Mouse (Mus musculus): Measurements from ENCODE around the gene Lrrn3. TPM values are rescaled to one million over a fixed set of nuclear protein-coding genes. Genes with fewer than 3 reads are reported as not detected.

Gene Lrrn3
- polyA plus RNA-seq (2015; fragmentation: Nextera tagmentation; extraction: Ambion mirVana) = 2.8 and 3.3 TPM in 2 replicates

- TF ChIP-seq EP300 (IDR thresholded peaks at IDR 0.05) = no peak
- TF ChIP-seq CTCF (IDR thresholded peaks at IDR 0.05) = no peak
- Histone ChIP-seq H3K27ac (ENCODE audit: low read length) (no peak within 1 kb of the TSS), H3K36me3 (ENCODE audit: insufficient read depth, low read length) (no peaks in the 10 kb centered on the region), H3K4me1 (ENCODE audit: insufficient read depth, low read depth, low read length) (0 out of 2 replicates have a peak, but pooled peaks cover 2% of the 10 kb centered on the region), H3K4me2 (replicated peaks; ENCODE audit: low read depth, low read length) (peak within 1 kb of the TSS; percentile 67), H3K4me3 (ENCODE audit: low read depth, low read length) (peak within 1 kb of the TSS; percentile 38), H3K27me3 (replicated peaks; ENCODE audit: insufficient read depth, low read length) (no peaks in the 10 kb centered on the region), H3K9ac (replicated peaks; ENCODE audit: low read depth) (no peak within 1 kb of the TSS), H3K9me3 (ENCODE audit: low read length) (no peaks in the 10 kb centered on the region)
- WGBS = 87% methylated on average over 1 of the region's 1 CpGs
- DNase-seq (ENCODE audit: low spot score) (no peak), ATAC-seq (no peak)
These were observed at the start of gene Lrrn3 for GRCm38 (mm10) chr12:41486331-41486730. Gene Lrrn3 (minus strand): TSS chr12:41486431.

- Histone ChIP-seq H3K36me3 (ENCODE audit: insufficient read depth, low read length) (no peaks in the 10 kb centered on the region), H3K27ac (ENCODE audit: low read length) (no peak overlapping the region), H3K9me3 (ENCODE audit: low read length) (no peaks in the 10 kb centered on the region), H3K9ac (replicated peaks; ENCODE audit: low read depth) (no peak overlapping the region), H3K27me3 (replicated peaks; ENCODE audit: insufficient read depth, low read length) (no peaks in the 10 kb centered on the region), H3K4me3 (ENCODE audit: low read depth, low read length) (no peak overlapping the region), H3K4me2 (replicated peaks; ENCODE audit: low read depth, low read length) (no peak overlapping the region), H3K4me1 (ENCODE audit: insufficient read depth, low read depth, low read length) (no peaks in the 10 kb centered on the region)
- no peak for TF ChIP-seq CTCF (IDR thresholded peaks at IDR 0.05)
- TF ChIP-seq EP300 (IDR thresholded peaks at IDR 0.05) = no peak
- DNase-seq (ENCODE audit: low spot score) (no peak), ATAC-seq (no peak)
- 69% methylated on average over 4 of the region's 4 CpGs for WGBS
These were observed 42.2 kb upstream of the Lrrn3 start for GRCm38 (mm10) chr12:41528410-41528809.

GRCm38 (mm10) chr12:41526688-41527087 is 40.5 kb upstream of the Lrrn3 start:
- H3K9me3 ChIP-seq (ENCODE audit: low read length) = no peaks in the 10 kb centered on the region
- no peak overlapping the region for H3K9ac ChIP-seq (replicated peaks; ENCODE audit: low read depth)
- TF ChIP-seq CTCF (IDR thresholded peaks at IDR 0.05) (no peak), EP300 (IDR thresholded peaks at IDR 0.05) (no peak)
- H3K4me2 ChIP-seq (replicated peaks; ENCODE audit: low read depth, low read length) = no peak overlapping the region
- WGBS = 53% methylated on average over 2 of the region's 2 CpGs
- H3K27ac ChIP-seq (ENCODE audit: low read length) = no peak overlapping the region
- no peak for DNase-seq (ENCODE audit: low spot score)
- no peaks in the 10 kb centered on the region for H3K4me1 ChIP-seq (ENCODE audit: insufficient read depth, low read depth, low read length)
- ATAC-seq = no peak
- H3K27me3 ChIP-seq (replicated peaks; ENCODE audit: insufficient read depth, low read length) = no peaks in the 10 kb centered on the region
- no peaks in the 10 kb centered on the region for H3K36me3 ChIP-seq (ENCODE audit: insufficient read depth, low read length)
- no peak overlapping the region for H3K4me3 ChIP-seq (ENCODE audit: low read depth, low read length)

- H3K9me3 ChIP-seq (ENCODE audit: low read length) = no peaks in the 10 kb centered on the region
- no peaks in the 10 kb centered on the region for H3K27me3 ChIP-seq (replicated peaks; ENCODE audit: insufficient read depth, low read length)
- DNase-seq (ENCODE audit: low spot score) (no peak), ATAC-seq (no peak)
- 66% methylated on average over 2 of the region's 2 CpGs for WGBS
- H3K27ac ChIP-seq (ENCODE audit: low read length) = no peak overlapping the region
- H3K4me1 ChIP-seq (ENCODE audit: insufficient read depth, low read depth, low read length) = no peaks in the 10 kb centered on the region
- no peak overlapping the region for H3K4me3 ChIP-seq (ENCODE audit: low read depth, low read length)
- H3K4me2 ChIP-seq (replicated peaks; ENCODE audit: low read depth, low read length) = no peak overlapping the region
- H3K36me3 ChIP-seq (ENCODE audit: insufficient read depth, low read length) = no peaks in the 10 kb centered on the region
- H3K9ac ChIP-seq (replicated peaks; ENCODE audit: low read depth) = no peak overlapping the region
- no peak for TF ChIP-seq EP300 (IDR thresholded peaks at IDR 0.05)
- no peak for TF ChIP-seq CTCF (IDR thresholded peaks at IDR 0.05)
These were observed 35.4 kb upstream of the Lrrn3 start for GRCm38 (mm10) chr12:41521671-41522070.

DNA sequence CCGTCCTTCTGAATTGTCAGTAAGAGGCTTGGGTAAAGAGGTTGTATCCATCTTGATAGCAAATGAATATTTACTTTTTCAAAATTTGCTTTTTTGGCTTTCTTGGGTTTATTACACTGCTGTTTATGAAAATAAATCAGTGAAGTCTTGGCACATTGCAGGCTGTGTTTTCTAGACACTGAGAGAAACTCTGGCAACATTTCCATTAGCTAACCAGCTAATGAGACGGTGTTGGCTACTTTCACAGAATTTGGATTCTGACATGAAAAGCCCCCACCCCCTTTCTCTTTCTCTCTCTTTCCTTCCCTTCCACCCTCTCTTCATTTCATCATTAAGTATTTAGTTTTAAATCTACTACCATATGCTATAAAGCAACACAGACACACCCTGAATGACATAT is 34.1 kb upstream of the Lrrn3 start:
- Histone ChIP-seq H3K36me3 (ENCODE audit: insufficient read depth, low read length) (no peaks in the 10 kb centered on the region), H3K4me3 (ENCODE audit: low read depth, low read length) (no peak overlapping the region), H3K27ac (ENCODE audit: low read length) (no peak overlapping the region), H3K9me3 (ENCODE audit: low read length) (no peaks in the 10 kb centered on the region), H3K27me3 (replicated peaks; ENCODE audit: insufficient read depth, low read length) (no peaks in the 10 kb centered on the region), H3K4me2 (replicated peaks; ENCODE audit: low read depth, low read length) (no peak overlapping the region), H3K9ac (replicated peaks; ENCODE audit: low read depth) (no peak overlapping the region), H3K4me1 (ENCODE audit: insufficient read depth, low read depth, low read length) (no peaks in the 10 kb centered on the region)
- ATAC-seq (no peak), DNase-seq (ENCODE audit: low spot score) (no peak)
- TF ChIP-seq EP300 (IDR thresholded peaks at IDR 0.05) (no peak), CTCF (IDR thresholded peaks at IDR 0.05) (no peak)
- WGBS = 48% methylated on average over 2 of the region's 2 CpGs

DNA sequence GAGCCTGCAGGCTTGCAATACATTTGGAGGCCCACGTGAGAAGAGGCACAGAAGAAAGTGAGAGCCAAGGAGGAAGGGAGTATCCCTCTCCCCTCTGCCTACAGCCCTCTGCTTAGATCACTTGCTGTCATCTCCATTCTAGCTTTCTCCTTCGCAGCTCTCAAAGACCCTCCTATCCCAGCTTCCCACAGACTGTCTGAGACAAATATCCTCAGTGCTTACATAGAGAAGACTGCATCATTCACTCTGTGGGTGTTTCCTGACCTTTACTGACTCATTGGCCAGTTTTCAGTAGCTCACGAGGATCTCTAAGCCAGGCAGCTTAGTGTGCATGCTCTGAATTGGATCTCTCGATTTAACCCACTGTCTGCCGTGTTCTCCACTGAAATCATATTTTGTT is 32.7 kb upstream of the Lrrn3 start:
- no peaks in the 10 kb centered on the region for H3K4me1 ChIP-seq (ENCODE audit: insufficient read depth, low read depth, low read length)
- H3K9ac ChIP-seq (replicated peaks; ENCODE audit: low read depth) = no peak overlapping the region
- no peak overlapping the region for H3K27ac ChIP-seq (ENCODE audit: low read length)
- 47% methylated on average over 5 of the region's 5 CpGs for WGBS
- no peak for TF ChIP-seq EP300 (IDR thresholded peaks at IDR 0.05)
- no peak for TF ChIP-seq CTCF (IDR thresholded peaks at IDR 0.05)
- ATAC-seq = no peak
- H3K4me2 ChIP-seq (replicated peaks; ENCODE audit: low read depth, low read length) = no peak overlapping the region
- no peak overlapping the region for H3K4me3 ChIP-seq (ENCODE audit: low read depth, low read length)
- peak; percentile 15 for DNase-seq (ENCODE audit: low spot score)
- H3K27me3 ChIP-seq (replicated peaks; ENCODE audit: insufficient read depth, low read length) = no peaks in the 10 kb centered on the region
- no peaks in the 10 kb centered on the region for H3K9me3 ChIP-seq (ENCODE audit: low read length)
- H3K36me3 ChIP-seq (ENCODE audit: insufficient read depth, low read length) = no peaks in the 10 kb centered on the region

- Histone ChIP-seq H3K36me3 (ENCODE audit: insufficient read depth, low read length) (no peaks in the 10 kb centered on the region), H3K4me2 (replicated peaks; ENCODE audit: low read depth, low read length) (no peak overlapping the region), H3K4me1 (ENCODE audit: insufficient read depth, low read depth, low read length) (no peaks in the 10 kb centered on the region), H3K9me3 (ENCODE audit: low read length) (no peaks in the 10 kb centered on the region), H3K27me3 (replicated peaks; ENCODE audit: insufficient read depth, low read length) (no peaks in the 10 kb centered on the region), H3K4me3 (ENCODE audit: low read depth, low read length) (no peak overlapping the region), H3K27ac (ENCODE audit: low read length) (no peak overlapping the region), H3K9ac (replicated peaks; ENCODE audit: low read depth) (no peak overlapping the region)
- WGBS = 48% methylated on average over 3 of the region's 3 CpGs
- no peak for ATAC-seq
- no peak for TF ChIP-seq CTCF (IDR thresholded peaks at IDR 0.05)
- no peak for TF ChIP-seq EP300 (IDR thresholded peaks at IDR 0.05)
- no peak for DNase-seq (ENCODE audit: low spot score)
These were observed 24.4 kb upstream of the Lrrn3 start for GRCm38 (mm10) chr12:41510588-41510987.

Measured in lung, postnatal 0 days (tissue).